Mouse (Mus musculus) G1E (cell line): ENCODE results near the gene Usmg5.

ENCODE experiments used
- CTCF ChIP-seq: IDR thresholded peaks from 2 replicates; pipeline ENCODE4 v1.5.1; 2012; ENCODE audit warnings: low read depth, low read length, inconsistent platforms, mixed read lengths
- GATA1 ChIP-seq: IDR thresholded peaks from 2 replicates; pipeline ENCODE4 v1.6.1; 2012; ENCODE audit warnings: borderline replicate concordance, low read length, inconsistent platforms, mixed read lengths
- GATA2 ChIP-seq: IDR thresholded peaks from 2 replicates; pipeline ENCODE4 v1.6.1; 2012; ENCODE audit warnings: low read depth, low read length, inconsistent platforms, borderline replicate concordance
- POLR2AphosphoS5 ChIP-seq: IDR thresholded peaks from 2 replicates; pipeline ENCODE4 v1.6.1; 2012; ENCODE audit warnings: low read depth, low read length, inconsistent platforms; ENCODE audit not compliant: insufficient replicate concordance
- TAL1 ChIP-seq: conservative IDR thresholded peaks from 2 replicates; pipeline ENCODE4 v1.6.1; 2012; ENCODE audit warnings: low read depth, low read length, inconsistent platforms, mixed read lengths

GRCm38 (mm10) chr19:47137051-47137581 is 46.7 kb upstream of the Usmg5 start:
- TF ChIP-seq CTCF = no peak
- no peak for TF ChIP-seq GATA1
- no peak; the same call in 1 of the 2 replicates for TF ChIP-seq TAL1
- TF ChIP-seq POLR2AphosphoS5 = no peak
- no peak for TF ChIP-seq GATA2
